Mouse (Mus musculus): ENCODE results near the gene Bms1.

The Bms1 gene

GRCm38 (mm10) chr6:118365781-118366180 lies 53.5 kb downstream of the Bms1 start:
- DNase-seq, result no peak

DNA sequence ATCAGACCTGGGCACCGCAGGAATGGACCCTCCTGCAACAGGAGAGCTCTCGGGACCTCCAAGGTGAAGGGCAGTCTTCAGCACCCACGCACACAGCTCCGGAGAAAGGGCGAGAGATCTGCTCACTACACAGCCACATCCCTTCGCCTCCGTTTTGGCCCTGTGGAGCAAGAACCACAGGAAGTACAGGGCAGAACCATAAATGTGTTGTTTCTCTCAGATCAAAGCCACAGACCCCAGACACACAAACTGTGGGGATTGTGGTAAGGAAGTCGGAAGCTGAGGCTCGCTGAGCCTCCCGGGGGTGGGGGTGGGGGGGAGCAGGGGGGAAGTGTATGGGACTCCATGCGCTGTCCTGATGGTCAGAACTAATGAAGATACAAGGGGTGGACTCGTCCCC lies 68.9 kb downstream of the Bms1 start:
- DNase-seq, result no peak

GRCm38 (mm10) chr6:118348186-118348585 lies 71.1 kb downstream of the Bms1 start:
- DNase-seq, result no peak

GRCm38 (mm10) chr6:118347291-118347690 lies 72.0 kb downstream of the Bms1 start:
- no peak for DNase-seq

GRCm38 (mm10) chr6:118341861-118342485 lies 77.3 kb downstream of the Bms1 start:
- no peak for DNase-seq

DNA sequence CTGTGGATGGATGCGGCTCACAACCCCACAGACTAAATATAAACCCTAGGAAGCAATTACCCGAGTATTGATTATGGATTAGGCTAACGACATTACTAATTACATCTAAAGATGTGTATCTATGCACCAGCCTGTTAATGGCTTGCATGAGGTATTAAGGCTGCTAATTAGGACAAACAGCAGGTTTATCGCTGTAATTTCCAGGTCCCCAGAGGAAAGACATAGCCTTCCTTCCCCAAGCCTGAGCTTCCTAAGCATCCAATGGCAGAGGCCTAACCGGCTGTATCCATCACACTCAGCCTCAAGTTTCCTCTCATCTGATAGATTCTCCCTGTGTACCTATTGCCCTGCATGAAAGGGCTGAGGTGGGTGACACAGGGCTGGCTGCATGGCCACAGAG lies 81.6 kb downstream of the Bms1 start:
- DNase-seq, result no peak

DNA sequence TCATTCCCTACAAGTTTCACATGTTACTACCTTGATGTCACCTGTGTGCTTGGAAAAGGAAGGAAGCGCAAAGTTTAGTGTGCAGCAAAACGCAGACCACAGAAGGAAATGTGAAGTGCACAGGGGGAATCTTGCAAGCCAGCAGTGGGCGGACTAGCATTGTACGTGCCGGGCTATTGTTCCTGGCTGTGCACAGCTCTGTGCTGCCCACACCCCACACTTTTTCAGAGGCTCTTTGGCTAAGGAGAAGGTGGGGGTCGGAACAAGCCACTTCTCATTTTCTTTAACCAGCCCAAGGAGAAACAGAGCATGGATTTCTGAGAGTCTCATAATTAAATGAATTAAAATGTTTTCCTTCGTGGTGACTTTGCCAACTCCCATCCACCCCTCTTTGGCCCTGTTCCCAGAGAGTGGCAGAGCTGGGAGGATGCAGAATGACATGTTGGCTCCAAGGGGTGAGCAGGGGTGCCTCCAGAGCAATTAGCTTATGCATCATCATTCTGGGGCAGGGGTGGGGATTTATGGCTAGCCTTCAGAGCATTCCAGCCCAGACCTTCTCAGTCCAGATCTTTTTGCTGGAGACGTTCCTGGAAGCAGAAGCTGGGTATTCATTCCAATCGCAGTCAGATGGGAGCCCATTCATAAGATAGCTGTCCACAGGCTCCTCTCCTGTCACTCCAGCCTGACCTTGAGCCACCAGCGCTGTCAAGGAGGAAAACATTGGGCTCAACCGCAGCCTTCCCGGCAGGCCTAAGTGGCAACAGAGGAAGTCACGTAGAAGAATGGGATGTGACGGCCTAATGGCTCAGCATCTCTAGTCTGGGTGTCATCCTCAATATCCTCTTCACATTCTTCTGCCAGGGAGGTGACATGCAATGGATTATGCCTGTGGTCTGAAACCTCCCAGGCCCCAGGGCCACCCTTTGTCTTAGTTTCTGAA lies 82.5 kb downstream of the Bms1 start:
- DNase-seq, result no peak

DNA sequence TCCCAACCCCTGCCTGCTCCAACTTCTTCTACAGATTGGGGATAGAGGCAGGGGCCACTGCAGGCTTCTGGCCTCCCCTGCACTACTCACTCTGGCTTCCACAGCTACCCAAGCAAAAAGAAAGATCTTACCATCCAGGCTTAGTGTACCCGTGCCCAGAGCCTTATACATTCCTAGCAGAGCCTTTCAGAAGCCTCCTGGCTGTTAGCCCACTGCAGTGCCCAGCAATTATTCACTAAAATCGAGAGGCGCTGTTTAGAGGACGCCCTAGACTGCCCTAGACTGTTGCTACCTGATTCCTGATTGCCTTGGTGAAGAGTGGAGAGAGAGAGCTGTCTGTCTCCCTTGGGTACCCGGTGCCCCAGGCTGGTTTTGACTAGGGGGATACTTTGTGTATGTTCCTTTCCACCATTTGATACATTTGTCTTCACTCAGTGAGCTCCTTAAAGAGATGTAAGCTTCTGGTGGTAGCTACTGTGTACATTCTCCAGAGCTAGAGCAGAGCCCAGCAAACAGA lies 83.3 kb downstream of the Bms1 start:
- DNase-seq, result no peak

GRCm38 (mm10) chr6:118333861-118334260 lies 85.4 kb downstream of the Bms1 start:
- DNase-seq, result no peak

All from spleen, adult 18-20 months (tissue).